Mouse (Mus musculus): ENCODE measurements at regions not wholly inside any gene's neighbourhood (a gene's known extent, or its start where the extent isn't known, plus 50 kb on each side); places are given as distances from the start of the nearest gene placed in this dataset.
A peak's percentile ranks its signal among the peaks of the same experiment; 100 is the strongest.

GRCm38 (mm10) chr1:69746575-69747290, 59.7 kb upstream of the Ikzf2 start:
- Histone ChIP-seq H3K27ac (ENCODE audit: control insufficient read depth, insufficient read depth, low read depth, low read length, poor library complexity) (no peak overlapping the region), H3K4me1 (ENCODE audit: control insufficient read depth, insufficient read depth, low read length) (no peaks in the 10 kb centered on the region), H3K4me3 (replicated peaks; ENCODE audit: control insufficient read depth, low read depth, low read length) (no peak overlapping the region)
- TF ChIP-seq CTCF (IDR thresholded peaks at IDR 0.05; ENCODE audit: control insufficient read depth, insufficient read depth, low read length) (no peak), POLR2A (IDR thresholded peaks at IDR 0.05; ENCODE audit: borderline replicate concordance, control insufficient read depth, low read depth, low read length) (no peak)
- WGBS, result 72% methylated on average over 5 of the region's 5 CpGs

GRCm38 (mm10) chr1:69752724-69753123, 65.7 kb upstream of the Ikzf2 start:
- H3K4me1 ChIP-seq (ENCODE audit: control insufficient read depth, insufficient read depth, low read length), result no peaks in the 10 kb centered on the region
- H3K27ac ChIP-seq (ENCODE audit: control insufficient read depth, insufficient read depth, low read depth, low read length, poor library complexity), result no peak overlapping the region
- WGBS, result 0% methylated on average over 1 of the region's 1 CpGs
- no peak for TF ChIP-seq CTCF (IDR thresholded peaks at IDR 0.05; ENCODE audit: control insufficient read depth, insufficient read depth, low read length)
- no peak overlapping the region for H3K4me3 ChIP-seq (replicated peaks; ENCODE audit: control insufficient read depth, low read depth, low read length)

- 89% methylated on average over 1 of the region's 1 CpGs for WGBS
- Histone ChIP-seq H3K4me3 (replicated peaks; ENCODE audit: control insufficient read depth, low read depth, low read length) (no peak overlapping the region), H3K4me1 (ENCODE audit: control insufficient read depth, insufficient read depth, low read length) (no peaks in the 10 kb centered on the region; the same call in 1 of the 2 replicates), H3K27ac (ENCODE audit: control insufficient read depth, insufficient read depth, low read depth, low read length, poor library complexity) (no peak overlapping the region)
- TF ChIP-seq CTCF (IDR thresholded peaks at IDR 0.05; ENCODE audit: control insufficient read depth, insufficient read depth, low read length), result no peak
- no peak for TF ChIP-seq POLR2A (IDR thresholded peaks at IDR 0.05; ENCODE audit: borderline replicate concordance, control insufficient read depth, low read depth, low read length)
Measured at GRCm38 (mm10) chr1:69757702-69758101, 69.1 kb upstream of the Spag16 start.

GRCm38 (mm10) chr1:69759544-69759943, 67.2 kb upstream of the Spag16 start:
- H3K4me3 ChIP-seq (replicated peaks; ENCODE audit: control insufficient read depth, low read depth, low read length), result peak overlapping the region; percentile 21
- H3K4me1 ChIP-seq (ENCODE audit: control insufficient read depth, insufficient read depth, low read length), result no peaks in the 10 kb centered on the region; the same call in 1 of the 2 replicates
- H3K27ac ChIP-seq (ENCODE audit: control insufficient read depth, insufficient read depth, low read depth, low read length, poor library complexity), result no peak overlapping the region
- WGBS, result 17% methylated on average over 13 of the region's 13 CpGs
- TF ChIP-seq POLR2A (IDR thresholded peaks at IDR 0.05; ENCODE audit: borderline replicate concordance, control insufficient read depth, low read depth, low read length), result no peak
- no peak for TF ChIP-seq CTCF (IDR thresholded peaks at IDR 0.05; ENCODE audit: control insufficient read depth, insufficient read depth, low read length)

GRCm38 (mm10) chr1:69768714-69769113, 58.1 kb upstream of the Spag16 start:
- Histone ChIP-seq H3K27ac (ENCODE audit: control insufficient read depth, insufficient read depth, low read depth, low read length, poor library complexity) (no peak overlapping the region), H3K4me3 (replicated peaks; ENCODE audit: control insufficient read depth, low read depth, low read length) (no peak overlapping the region), H3K4me1 (ENCODE audit: control insufficient read depth, insufficient read depth, low read length) (no peaks in the 10 kb centered on the region)
- no peak for TF ChIP-seq CTCF (IDR thresholded peaks at IDR 0.05; ENCODE audit: control insufficient read depth, insufficient read depth, low read length)
- TF ChIP-seq POLR2A (IDR thresholded peaks at IDR 0.05; ENCODE audit: borderline replicate concordance, control insufficient read depth, low read depth, low read length), result no peak
- 78% methylated on average over 11 of the region's 11 CpGs for WGBS

GRCm38 (mm10) chr1:69770209-69770608, 56.6 kb upstream of the Spag16 start:
- H3K4me1 ChIP-seq (ENCODE audit: control insufficient read depth, insufficient read depth, low read length), result no peaks in the 10 kb centered on the region
- H3K4me3 ChIP-seq (replicated peaks; ENCODE audit: control insufficient read depth, low read depth, low read length), result no peak overlapping the region
- TF ChIP-seq CTCF (IDR thresholded peaks at IDR 0.05; ENCODE audit: control insufficient read depth, insufficient read depth, low read length), result no peak
- no peak for TF ChIP-seq POLR2A (IDR thresholded peaks at IDR 0.05; ENCODE audit: borderline replicate concordance, control insufficient read depth, low read depth, low read length)
- WGBS, result 15% methylated on average over 8 of the region's 8 CpGs
- no peak overlapping the region for H3K27ac ChIP-seq (ENCODE audit: control insufficient read depth, insufficient read depth, low read depth, low read length, poor library complexity)

- H3K4me3 ChIP-seq (replicated peaks; ENCODE audit: control insufficient read depth, low read depth, low read length), result no peak overlapping the region
Measured at GRCm38 (mm10) chr1:69771436-69771835, 55.3 kb upstream of the Spag16 start.

GRCm38 (mm10) chr1:69775589-69775988, 51.2 kb upstream of the Spag16 start:
- WGBS, result 54% methylated on average over 4 of the region's 4 CpGs
- no peak for TF ChIP-seq CTCF (IDR thresholded peaks at IDR 0.05; ENCODE audit: control insufficient read depth, insufficient read depth, low read length)
- TF ChIP-seq POLR2A (IDR thresholded peaks at IDR 0.05; ENCODE audit: borderline replicate concordance, control insufficient read depth, low read depth, low read length), result no peak

More at GRCm38 (mm10) chr1:69771436-69771835, 55.3 kb upstream of the Spag16 start:
- no peaks in the 10 kb centered on the region for H3K4me1 ChIP-seq (ENCODE audit: control insufficient read depth, insufficient read depth, low read length)
- WGBS, result 77% methylated on average over 2 of the region's 2 CpGs
- TF ChIP-seq POLR2A (IDR thresholded peaks at IDR 0.05; ENCODE audit: borderline replicate concordance, control insufficient read depth, low read depth, low read length) (no peak), CTCF (IDR thresholded peaks at IDR 0.05; ENCODE audit: control insufficient read depth, insufficient read depth, low read length) (no peak)
- no peak overlapping the region for H3K27ac ChIP-seq (ENCODE audit: control insufficient read depth, insufficient read depth, low read depth, low read length, poor library complexity)

More at GRCm38 (mm10) chr1:69775589-69775988, 51.2 kb upstream of the Spag16 start:
- Histone ChIP-seq H3K4me3 (replicated peaks; ENCODE audit: control insufficient read depth, low read depth, low read length) (no peak overlapping the region), H3K4me1 (ENCODE audit: control insufficient read depth, insufficient read depth, low read length) (no peaks in the 10 kb centered on the region), H3K27ac (ENCODE audit: control insufficient read depth, insufficient read depth, low read depth, low read length, poor library complexity) (no peak overlapping the region)

All from bone marrow, adult 2 months (tissue).